Mouse (Mus musculus) heart, adult 11 months (tissue): ENCODE data around the gene Dok3.
A peak's percentile ranks its signal among the peaks of the same experiment; 100 is the strongest.

Experiments
- DNase-seq: peaks from one replicate; pipeline ENCODE4 v3.0.0; 2022

Dok3 gene

GRCm38 (mm10) chr13:55474621-55475069 is 54.5 kb downstream of the Dok3 start:
- DNase-seq: peak; percentile 92

GRCm38 (mm10) chr13:55473961-55474360 is 55.1 kb downstream of the Dok3 start:
- peak; percentile 93 for DNase-seq
